Mouse (Mus musculus) liver, adult 2 months (tissue): ENCODE results near the gene Lrrc71.

Source experiments
- CTCF ChIP-seq: fragments of 200-500 bp; IDR thresholded peaks from 2 replicates; pipeline ENCODE4 v1.5.1; 2011; ENCODE audit warnings: low read depth, low read length, control low read depth
- POLR2A ChIP-seq: fragments of 200-500 bp; IDR thresholded peaks from 2 replicates; pipeline ENCODE4 v1.6.1; 2011; ENCODE audit warnings: low read length, control low read depth; ENCODE audit not compliant: insufficient read depth; ENCODE audit errors: extremely low read depth

DNA sequence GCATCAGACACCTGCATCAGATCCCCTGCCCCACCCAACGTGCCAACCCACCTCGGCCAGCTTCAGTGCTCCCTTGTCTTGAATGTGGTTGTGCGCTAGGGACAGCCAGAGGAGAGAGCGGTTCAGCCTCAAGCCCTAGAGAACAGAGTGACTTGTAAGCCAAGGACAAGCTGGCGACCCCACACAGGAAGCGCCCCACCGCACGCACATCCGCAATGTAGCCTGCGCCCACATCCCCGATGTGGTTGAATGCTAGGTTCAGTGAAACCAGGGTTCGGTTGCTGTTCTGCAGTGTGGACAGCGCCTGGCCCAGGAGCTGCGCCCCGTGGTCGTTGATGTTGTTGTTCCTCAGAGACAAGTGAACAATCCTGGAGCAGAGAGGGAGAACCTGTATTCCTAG is 5.7 kb downstream of the Lrrc71 start:
- TF ChIP-seq POLR2A (no peak), CTCF (no peak)
